Mouse (Mus musculus): ENCODE data around the gene Ppih. TPM values are rescaled to one million over a fixed set of nuclear protein-coding genes. Genes with fewer than 3 reads are reported as not detected.

Gene Ppih
- total RNA-seq, 2 experiments from 2014 or later, result 14.1 to 20.8 TPM

GRCm38 (mm10) chr4:119254012-119254618, 66.2 kb downstream of the Ppih start:
- no peak for TF ChIP-seq CTCF (IDR thresholded peaks at IDR 0.05)
- peak in 1 of 2 experiments; percentile 47 for DNase-seq (ENCODE audit: extremely low spot score in 1 of 2, low spot score in 2 of 2)
- no peak overlapping the region for H3K27ac ChIP-seq

DNA sequence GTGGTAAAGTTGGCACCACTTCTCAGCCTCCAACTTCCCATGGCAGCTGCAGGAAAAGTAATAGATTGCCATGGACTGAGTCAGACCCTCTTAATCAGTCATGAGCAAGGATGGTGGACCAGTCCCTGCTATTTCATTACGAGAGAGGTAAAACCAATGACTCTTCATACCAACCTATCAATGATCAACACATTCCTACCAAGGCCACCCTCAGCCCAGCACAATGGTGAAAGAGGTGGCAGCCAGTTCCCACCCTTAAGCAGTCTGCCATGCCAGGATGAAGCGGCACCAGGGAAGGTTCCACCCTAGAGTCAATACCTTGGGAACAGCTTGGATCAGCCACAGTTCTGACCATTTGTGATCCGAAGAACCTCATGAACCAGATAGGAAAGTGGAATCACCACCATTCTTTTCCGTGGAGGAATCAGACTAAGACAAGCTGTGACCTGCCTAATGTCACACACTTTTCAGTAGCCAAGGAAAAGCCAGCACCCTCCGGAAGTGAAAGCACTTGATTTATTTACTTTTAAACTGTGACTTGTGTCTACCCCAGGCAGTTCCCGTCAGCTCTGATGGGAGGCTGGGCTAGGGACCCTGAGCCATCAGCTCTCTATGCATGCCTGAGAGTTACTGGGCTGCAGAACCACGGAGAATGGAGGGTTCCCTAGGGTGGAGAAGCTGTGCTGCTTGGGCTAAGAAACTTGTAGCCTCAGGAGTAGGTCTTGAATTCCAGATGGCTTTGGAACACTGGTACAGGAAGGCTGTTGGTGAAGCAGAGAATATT, 68.1 kb downstream of the Ppih start:
- intact Hi-C loops (cut with DNase I), result no loop called here
- DNase-seq (ENCODE audit: extremely low spot score in 1 of 2, low spot score in 2 of 2), result no peak
- TF ChIP-seq CTCF (IDR thresholded peaks at IDR 0.05), result no peak

More at GRCm38 (mm10) chr4:119254012-119254618, 66.2 kb downstream of the Ppih start:
- intact Hi-C loops (cut with DNase I), result no loop called here
- no peak overlapping the region for H3K4me3 ChIP-seq

More for the DNA sequence above, 68.1 kb downstream of the Ppih start:
- H3K27ac ChIP-seq, result no peak overlapping the region
- no peak overlapping the region for H3K4me3 ChIP-seq

Other genes starting within 250 kb of the Ppih start
- 100 to 1,000 TPM in 1 of 2 experiments, 10 to 100 TPM in 1; 92.2 to 127 TPM for gene Slc2a1, start 211.8 kb downstream of the Ppih start, total RNA-seq (2021)
- gene Zfp691, start 146.4 kb downstream of the Ppih start, total RNA-seq (2021), result 1 to 10 TPM; 7.5 to 7.8 TPM
- gene Ermap, start 130.5 kb downstream of the Ppih start, total RNA-seq (2021), result under 1 TPM; 0.40 to 0.54 TPM
- 10 to 100 TPM; 15.1 to 17.2 TPM for gene Svbp, start 125.2 kb downstream of the Ppih start, total RNA-seq (2021)
- under 1 TPM; 0.44 to 0.57 TPM for gene Tmem269, start 102.3 kb downstream of the Ppih start, total RNA-seq (2021)
- gene AU022252, start 87.8 kb downstream of the Ppih start, total RNA-seq (2021), result 10 to 100 TPM; 28.5 to 30.4 TPM
- gene P3h1, start 87.6 kb downstream of the Ppih start, total RNA-seq (2021), result 1 to 10 TPM; 8.0 to 8.9 TPM
- gene Cldn19, start 65.1 kb downstream of the Ppih start, total RNA-seq (2021), result under 1 TPM; 0.18 to 0.30 TPM
- 100 to 1,000 TPM; 191 to 223 TPM for gene Ybx1, start 25.9 kb downstream of the Ppih start, total RNA-seq (2021)
- gene Ccdc30, start 95.0 kb upstream of the Ppih start, total RNA-seq (2021), result 10 to 100 TPM; 19.6 to 20.8 TPM
- 1 to 10 TPM; 5.7 to 7.0 TPM for gene Ppcs, start 101.9 kb upstream of the Ppih start, total RNA-seq (2021)
- gene Zmynd12, start 102.3 kb upstream of the Ppih start, total RNA-seq (2021), result under 1 TPM; 0.30 to 0.36 TPM
- 1 to 10 TPM; 6.2 to 9.3 TPM for gene Rimkla, start 172.1 kb upstream of the Ppih start, total RNA-seq (2021)
- 10 to 100 TPM; 69.6 to 72.2 TPM for gene Foxj3, start 216.5 kb upstream of the Ppih start, total RNA-seq (2021)
- gene Frg2f1, start 219.0 kb upstream of the Ppih start, total RNA-seq (2021), result 10 to 100 TPM; 21.4 to 22.5 TPM

Data from left cerebral cortex, adult 2 months (tissue).